9 mouse cellular contexts compared by ENCODE assay signal in the genomic region with DNA sequence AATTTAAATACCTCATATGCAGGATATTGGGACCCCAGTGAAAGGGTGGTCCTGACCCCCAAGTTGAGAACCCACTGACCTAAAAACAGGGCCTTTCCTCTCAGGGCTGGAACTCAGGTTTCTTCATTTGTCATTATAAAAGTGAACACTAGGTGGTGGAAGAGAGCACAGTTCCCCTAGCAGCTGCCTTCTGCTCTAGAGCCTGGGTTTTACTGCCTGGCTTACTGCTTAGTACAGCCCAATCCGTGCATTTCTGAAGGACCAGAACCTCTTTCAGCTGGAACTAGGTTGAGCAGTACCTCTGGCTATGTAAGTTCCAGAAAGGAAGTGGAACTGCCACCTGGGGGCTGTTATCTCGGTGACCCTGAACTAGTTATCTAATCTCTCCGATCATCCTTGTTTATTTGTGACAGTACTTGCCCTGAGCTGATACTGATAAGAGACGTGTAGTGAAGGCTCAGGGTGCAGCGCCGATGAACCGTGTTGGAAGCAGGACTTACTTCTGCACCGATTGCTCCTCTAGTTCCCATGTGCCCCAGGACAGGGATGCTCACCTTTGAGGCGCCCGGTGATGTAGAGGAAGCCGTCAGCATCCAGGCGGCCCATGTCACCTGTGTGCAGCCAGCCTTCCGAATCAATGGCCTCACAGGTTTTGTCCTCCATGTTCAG. TPM values are rescaled to one million over a fixed set of nuclear protein-coding genes. Genes with fewer than 3 reads are reported as not detected.
DNase-seq lines count a peak whose midpoint lies in the region; ATAC-seq and TF ChIP-seq lines count a peak whose summit lies in the region.
"Had no signal": no experiment of that assay in that cellular context is flagged by ENCODE, and none has a peak within 500 bp of the region (broad histone marks: within the 10 kb centered on the region; RNA-seq: fewer than 3 reads in every experiment).

No protein-coding gene starts in this region.

- no peaks in the 10 kb centered on the region for H3K4me1 ChIP-seq in forebrain, postnatal 0 days (ENCODE audit: insufficient read depth)
- H3K4me1 ChIP-seq in midbrain, embryonic 13.5 days (replicated peaks): no peaks in the 10 kb centered on the region
- H3K4me1 ChIP-seq: limb, embryonic 12.5 days had no signal

- DNase-seq in frontal cortex, postnatal 25 days (ENCODE audit: low spot score in 2 of 2): no peak
- peak; percentile 66 for DNase-seq in CD4-positive helper T cell, adult 2 months (ENCODE audit: low read depth, low spot score)
- peak; percentile 77 for DNase-seq in forebrain, postnatal 0 days
- DNase-seq in layer of hippocampus, adult 9-10 months (ENCODE audit: low spot score): peak; percentile 48
- DNase-seq in adrenal gland, postnatal 25 days: no peak

- H3K4me2 ChIP-seq in forebrain, postnatal 0 days (ENCODE audit: low read depth): no peak overlapping the region
- H3K4me2 ChIP-seq in midbrain, embryonic 13.5 days (replicated peaks): no peak overlapping the region
- H3K4me2 ChIP-seq: limb, embryonic 12.5 days had no signal

- WGBS in forebrain, postnatal 0 days: 76% methylated on average over 13 of the region's 13 CpGs
- 71% methylated on average over 13 of the region's 13 CpGs for WGBS in midbrain, embryonic 13.5 days

- H3K27ac ChIP-seq in forebrain, postnatal 0 days (ENCODE audit: low read depth, low read length): no peak overlapping the region
- H3K27ac ChIP-seq in midbrain, embryonic 13.5 days: no peak overlapping the region
- H3K27ac ChIP-seq: limb, embryonic 12.5 days had no signal

- H3K4me3 ChIP-seq in forebrain, postnatal 0 days (ENCODE audit: low read depth, low read length): no peak overlapping the region
- H3K4me3 ChIP-seq in midbrain, embryonic 13.5 days (replicated peaks): no peak overlapping the region
- H3K4me3 ChIP-seq: limb, embryonic 12.5 days had no signal

- peak; percentile 82 for ATAC-seq in frontal cortex, adult (ENCODE audit: low TSS enrichment)
- peak; percentile 61; the same call in 1 of the 2 replicates for ATAC-seq in cerebellum, adult (ENCODE audit: insufficient number of reproducible peaks, low FRiP score, low TSS enrichment)
- peak; percentile 77 for ATAC-seq in forebrain, postnatal 0 days
- peak; percentile 69 for ATAC-seq in midbrain, embryonic 13.5 days

- no peaks in the 10 kb centered on the region for H3K27me3 ChIP-seq in forebrain, postnatal 0 days (ENCODE audit: insufficient read depth, low read length)
- H3K27me3 ChIP-seq in midbrain, embryonic 13.5 days: no peaks in the 10 kb centered on the region
- H3K27me3 ChIP-seq: limb, embryonic 12.5 days had no signal

- no peaks in the 10 kb centered on the region for H3K9me3 ChIP-seq in forebrain, postnatal 0 days (ENCODE audit: low read length)
- H3K9me3 ChIP-seq in midbrain, embryonic 13.5 days: no peaks in the 10 kb centered on the region
- H3K9me3 ChIP-seq: limb, embryonic 12.5 days had no signal

- no peak overlapping the region for H3K9ac ChIP-seq in forebrain, postnatal 0 days
- no peak overlapping the region for H3K9ac ChIP-seq in midbrain, embryonic 13.5 days (replicated peaks)
- H3K9ac ChIP-seq: limb, embryonic 12.5 days had no signal

- no peaks in the 10 kb centered on the region for H3K36me3 ChIP-seq in forebrain, postnatal 0 days (ENCODE audit: insufficient read depth)
- H3K36me3 ChIP-seq in midbrain, embryonic 13.5 days: no peaks in the 10 kb centered on the region
- H3K36me3 ChIP-seq: limb, embryonic 12.5 days had no signal

- TF ChIP-seq CTCF in forebrain, postnatal 0 days (IDR thresholded peaks at IDR 0.05; ENCODE audit: low read depth): peak; percentile 82

RNA-seq across cellular contexts. Expression of gene Idh3a, which starts 28.2 kb away (rescaled TPM):
- 94.6 and 100 TPM in 2 replicates for total RNA-seq in forebrain, postnatal 0 days (2014; rRNA removed)
- polyA plus RNA-seq in forebrain, postnatal 0 days (2015; fragmentation: Nextera tagmentation; extraction: Ambion mirVana): 171 and 183 TPM in 2 replicates
- 109 and 114 TPM in 2 replicates for polyA plus RNA-seq in midbrain, embryonic 13.5 days (2015; fragmentation: Nextera tagmentation; extraction: Ambion mirVana)
- total RNA-seq in adrenal gland, postnatal 25 days (2021): 223 and 260 TPM in 2 replicates

RNA-seq across cellular contexts. Expression of gene Acsbg1, which starts 47.4 kb away (rescaled TPM):
- total RNA-seq in forebrain, postnatal 0 days (2014; rRNA removed): 45.4 and 52.2 TPM in 2 replicates
- 32.8 and 38.9 TPM in 2 replicates for polyA plus RNA-seq in forebrain, postnatal 0 days (2015; fragmentation: Nextera tagmentation; extraction: Ambion mirVana)
- 8.8 and 12.2 TPM in 2 replicates for polyA plus RNA-seq in midbrain, embryonic 13.5 days (2015; fragmentation: Nextera tagmentation; extraction: Ambion mirVana)
- 86.2 and 108 TPM in 2 replicates for total RNA-seq in adrenal gland, postnatal 25 days (2021)

RNA-seq across cellular contexts. Expression of gene Cib2, which starts 54.3 kb away (rescaled TPM):
- 56.7 and 61.2 TPM in 2 replicates for total RNA-seq in forebrain, postnatal 0 days (2014; rRNA removed)
- polyA plus RNA-seq in forebrain, postnatal 0 days (2015; fragmentation: Nextera tagmentation; extraction: Ambion mirVana): 66.5 and 72.5 TPM in 2 replicates
- 27.8 and 28.5 TPM in 2 replicates for polyA plus RNA-seq in midbrain, embryonic 13.5 days (2015; fragmentation: Nextera tagmentation; extraction: Ambion mirVana)
- 37.7 and 48.6 TPM in 2 replicates for total RNA-seq in adrenal gland, postnatal 25 days (2021)

Comparison
In these comparisons a context has a peak if more than half of its experiments do, and no peak if none do; other contexts are left out.
1. DNase-seq: peak in CD4-positive helper T cell, adult 2 months (single experiment), forebrain, postnatal 0 days (single experiment) and layer of hippocampus, adult 9-10 months (single experiment); none in frontal cortex, postnatal 25 days (0 of 2) and adrenal gland, postnatal 25 days (single experiment).
2. Peak in every context shown above with its lines, with median percentiles within 50 percentile points of each other: ATAC-seq.